Mouse (Mus musculus): Measurements from ENCODE around the gene Slc17a1. TPM values are rescaled to one million over a fixed set of nuclear protein-coding genes. Genes with fewer than 3 reads are reported as not detected.

Slc17a1 gene
- total and polyA plus RNA-seq, 3 experiments, result not detected

- Histone ChIP-seq H3K9me3 (replicated peaks; ENCODE audit: low read length) (no peaks in the 10 kb centered on the region), H3K4me1 (ENCODE audit: control insufficient read depth in 1 of 2, insufficient read depth in 2 of 2) (peaks cover 0 to 4% of the 10 kb centered on the region in 2 experiments; a peak in 1 of 4 replicates), H3K4me3 (replicated peaks in 1 of 3; ENCODE audit: low read depth in 2 of 3, low read length in 2 of 3, poor library complexity in 1 of 3) (no peak overlapping the region), H3K9ac (ENCODE audit: insufficient read depth, low read depth) (no peak overlapping the region), H3K36me3 (replicated peaks in 1 of 2; ENCODE audit: control insufficient read depth in 1 of 2, insufficient read depth in 1 of 2, low read length in 1 of 2) (no peaks in the 10 kb centered on the region), H3K79me2 (replicated peaks; ENCODE audit: control insufficient read depth, extremely low read depth, insufficient read depth, poor library complexity, severe bottlenecking) (no peaks in the 10 kb centered on the region), H3K27me3 (replicated peaks) (no peaks in the 10 kb centered on the region), H3K4me2 (ENCODE audit: insufficient read depth, low read depth, poor library complexity, severe bottlenecking) (no peak overlapping the region), H3K27ac (ENCODE audit: insufficient read depth, low read depth) (no peak overlapping the region)
- no peak for DNase-seq (ENCODE audit: extremely low read depth)
- dilution Hi-C loops (cut with MboI; ENCODE audit: extremely low pct_ligation_motif_present, extremely low pct_unique_long_range_greater_than_20kb, low sequenced_read_pairs) (no loop called here), in situ Hi-C loops (cut with MboI; ENCODE audit: low pct_ligation_motif_present, low pct_unique_long_range_greater_than_20kb, low sequenced_read_pairs) (loop anchor here (25.0 kb wide), 1 partner anchor 438 kb away; the partner anchor contains the start of gene Carmil1)
- TF ChIP-seq ELF1 (IDR thresholded peaks at IDR 0.05; ENCODE audit: low read depth, low read length) (no peak), MXI1 (IDR thresholded peaks at IDR 0.05; ENCODE audit: low read depth, low read length) (no peak), EP300 (IDR thresholded peaks at IDR 0.05; ENCODE audit: low read length) (no peak), MAZ (IDR thresholded peaks at IDR 0.05; ENCODE audit: low read depth, low read length) (no peak), NRF1 (IDR thresholded peaks at IDR 0.05; ENCODE audit: low read depth, low read length) (no peak), SMC3 (IDR thresholded peaks at IDR 0.05; ENCODE audit: low read depth, low read length) (no peak), SIN3A (IDR thresholded peaks at IDR 0.05; ENCODE audit: low read length) (no peak), UBTF (IDR thresholded peaks at IDR 0.05; ENCODE audit: low read depth, low read length) (no peak), MYC (IDR thresholded peaks at IDR 0.05; ENCODE audit: low read depth, low read length) (no peak), POLR2A (IDR thresholded peaks at IDR 0.05; ENCODE audit: low read depth, low read length) (no peak), RCOR1 (conservative IDR thresholded peaks at IDR 0.05; ENCODE audit: low read depth, low read length) (no peak), HCFC1 (IDR thresholded peaks at IDR 0.05; ENCODE audit: low read depth, low read length) (no peak)
Observed at GRCm38 (mm10) chr13:23849299-23849698, 18.3 kb upstream of the Slc17a1 start.

DNA sequence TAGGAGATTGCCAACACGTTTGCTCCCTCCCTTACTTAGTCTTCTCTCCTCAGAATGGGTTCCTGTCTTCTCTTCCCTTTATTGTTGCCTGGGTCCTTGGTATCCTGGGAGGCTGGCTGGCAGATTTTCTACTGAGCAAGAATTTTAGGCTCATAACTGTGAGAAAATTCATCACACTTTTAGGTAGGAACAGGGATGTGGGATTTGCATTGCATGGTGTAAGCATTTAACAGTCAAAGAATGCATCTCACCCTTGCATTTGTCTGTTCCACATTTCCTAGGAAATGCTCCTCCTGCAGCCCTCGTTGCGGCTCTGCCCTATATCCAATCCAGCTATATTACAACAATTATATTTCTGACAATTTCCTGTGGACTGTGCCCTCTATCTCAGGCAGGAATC, 11.1 kb upstream of the Slc17a1 start:
- Histone ChIP-seq H3K9me3 (replicated peaks; ENCODE audit: low read length) (no peaks in the 10 kb centered on the region), H3K27me3 (replicated peaks) (no peaks in the 10 kb centered on the region), H3K79me2 (replicated peaks; ENCODE audit: control insufficient read depth, extremely low read depth, insufficient read depth, poor library complexity, severe bottlenecking) (no peaks in the 10 kb centered on the region), H3K9ac (ENCODE audit: insufficient read depth, low read depth) (no peak overlapping the region), H3K27ac (ENCODE audit: insufficient read depth, low read depth) (no peak overlapping the region), H3K4me1 (ENCODE audit: control insufficient read depth in 1 of 2, insufficient read depth in 2 of 2) (no peaks in the 10 kb centered on the region), H3K4me3 (replicated peaks in 1 of 3; ENCODE audit: low read depth in 2 of 3, low read length in 2 of 3, poor library complexity in 1 of 3) (no peak overlapping the region), H3K4me2 (ENCODE audit: insufficient read depth, low read depth, poor library complexity, severe bottlenecking) (no peak overlapping the region), H3K36me3 (replicated peaks in 1 of 2; ENCODE audit: control insufficient read depth in 1 of 2, insufficient read depth in 1 of 2, low read length in 1 of 2) (no peaks in the 10 kb centered on the region)
- TF ChIP-seq MAX (IDR thresholded peaks at IDR 0.05; ENCODE audit: low read length) (no peak), ZC3H11A (IDR thresholded peaks at IDR 0.05; ENCODE audit: low read depth, low read length) (no peak), MYC (IDR thresholded peaks at IDR 0.05; ENCODE audit: low read depth, low read length) (no peak), MAFK (IDR thresholded peaks at IDR 0.05; ENCODE audit: insufficient replicate concordance, low read length) (no peak), SIN3A (IDR thresholded peaks at IDR 0.05; ENCODE audit: low read length) (no peak), TBP (conservative IDR thresholded peaks at IDR 0.05; ENCODE audit: low read depth, low read length) (no peak), TCF12 (IDR thresholded peaks at IDR 0.05; ENCODE audit: low read depth, low read length) (no peak), HCFC1 (IDR thresholded peaks at IDR 0.05; ENCODE audit: low read depth, low read length) (no peak), ELF1 (IDR thresholded peaks at IDR 0.05; ENCODE audit: low read depth, low read length) (no peak), GABPA (IDR thresholded peaks at IDR 0.05; ENCODE audit: insufficient replicate concordance, low read depth, low read length) (no peak), ZMIZ1 (IDR thresholded peaks at IDR 0.05; ENCODE audit: low read depth, low read length) (no peak), SMC3 (IDR thresholded peaks at IDR 0.05; ENCODE audit: low read depth, low read length) (no peak), KAT2A (IDR thresholded peaks at IDR 0.05; ENCODE audit: insufficient replicate concordance, low read length) (no peak), E2F4 (IDR thresholded peaks at IDR 0.05; ENCODE audit: insufficient replicate concordance, low read depth, low read length) (no peak), RAD21 (IDR thresholded peaks at IDR 0.05; ENCODE audit: low read depth, low read length) (no peak), NELFE (IDR thresholded peaks at IDR 0.05; ENCODE audit: low read depth, low read length) (no peak), IRF4 (IDR thresholded peaks at IDR 0.05; ENCODE audit: low read depth, low read length) (no peak), CHD2 (IDR thresholded peaks at IDR 0.05; ENCODE audit: low read length) (no peak), JUND (conservative IDR thresholded peaks at IDR 0.05; ENCODE audit: low read depth, low read length) (no peak)
- DNase-seq (ENCODE audit: extremely low read depth), result no peak
- dilution Hi-C loops (cut with MboI; ENCODE audit: extremely low pct_ligation_motif_present, extremely low pct_unique_long_range_greater_than_20kb, low sequenced_read_pairs) (no loop called here), in situ Hi-C loops (cut with MboI; ENCODE audit: low pct_ligation_motif_present, low pct_unique_long_range_greater_than_20kb, low sequenced_read_pairs) (no loop called here)

All from CH12.LX (cell line).